Mouse (Mus musculus): Measurements from ENCODE around the gene Ccnd3.

DNA sequence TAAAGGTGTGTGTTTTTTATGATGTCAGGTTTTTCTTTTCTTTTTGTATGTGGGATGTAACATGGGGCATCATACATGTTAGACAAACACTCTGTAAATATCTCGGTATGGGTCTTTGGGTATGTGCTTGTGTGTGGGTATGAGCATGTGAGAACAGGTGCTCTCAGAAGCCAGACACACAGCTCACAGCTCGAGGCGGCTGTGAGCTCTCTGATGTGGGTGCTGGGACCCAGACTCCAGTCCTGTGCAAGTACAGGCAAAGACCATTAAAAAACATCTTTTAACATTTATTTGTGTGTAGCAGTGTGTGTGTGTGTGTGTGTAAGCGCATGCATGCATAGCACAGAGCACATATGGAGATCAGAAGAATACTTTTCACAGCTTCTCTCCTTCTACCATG lies 34.3 kb downstream of the Ccnd3 start:
- TF ChIP-seq POLR2A (IDR thresholded peaks at IDR 0.05; ENCODE audit: borderline replicate concordance, extremely low read depth, insufficient read depth, insufficient read length, poor library complexity, severe bottlenecking) (no peak), CTCF (IDR thresholded peaks at IDR 0.05; ENCODE audit: borderline replicate concordance, extremely low read depth, insufficient read depth, insufficient read length) (no peak)

All from brain, embryonic 14.5 days (tissue).